Mouse (Mus musculus) intestine, embryonic 14.5 days (tissue): ENCODE data around the gene Adamts7. TPM values are rescaled to one million over a fixed set of nuclear protein-coding genes. Genes with fewer than 3 reads are reported as not detected.

Experiments used
- ATAC-seq: fragments of 200-750 bp; cut with Nextera tagmentation; replicated peaks from 2 replicates; pipeline ENCODE4 v1.8.0; 2017; ENCODE audit warnings: low read depth, moderate number of reproducible peaks, moderate TSS enrichment, moderate library complexity; ENCODE audit not compliant: low FRiP score, low TSS enrichment
- DNase-seq: peaks from one replicate; pipeline ENCODE4 v3.0.0-alpha.2; 2018; ENCODE audit warnings: low spot score
- H3K27ac ChIP-seq: fragments of 300-500 bp; sonication (generic); 2 replicates; pipeline ENCODE4 v1.5.1; 2014; ENCODE audit warnings: low read depth, mild to moderate bottlenecking, control low read depth
- H3K27me3 ChIP-seq: fragments of 300-500 bp; sonication (generic); replicated peaks from 2 replicates; pipeline ENCODE4 v1.6.1; 2014; ENCODE audit warnings: low read length, control low read depth; ENCODE audit not compliant: control insufficient read depth, insufficient read depth
- H3K36me3 ChIP-seq: fragments of 300-500 bp; sonication (generic); 2 replicates; pipeline ENCODE4 v1.6.1; 2014; ENCODE audit warnings: low read length, control low read depth; ENCODE audit not compliant: control insufficient read depth, insufficient read depth
- H3K4me1 ChIP-seq: fragments of 300-500 bp; sonication (generic); replicated peaks from 2 replicates; pipeline ENCODE4 v1.6.1; 2014; ENCODE audit warnings: low read length, control low read depth, mixed read lengths; ENCODE audit not compliant: control insufficient read depth, insufficient read depth
- H3K4me2 ChIP-seq: fragments of 300-500 bp; sonication (generic); 2 replicates; pipeline ENCODE4 v1.6.1; 2014; ENCODE audit warnings: low read length
- H3K4me3 ChIP-seq: fragments of 300-500 bp; sonication (generic); 2 replicates; pipeline ENCODE4 v1.5.1; 2014; ENCODE audit warnings: low read depth, low read length, control low read depth, mixed read lengths
- H3K9ac ChIP-seq: fragments of 300-500 bp; sonication (generic); 2 replicates; pipeline ENCODE4 v1.6.1; 2014; ENCODE audit warnings: mild to moderate bottlenecking, low read length
- H3K9me3 ChIP-seq: fragments of 300-500 bp; sonication (generic); 2 replicates; pipeline ENCODE4 v1.6.1; 2016; ENCODE audit warnings: low read length, control low read depth; ENCODE audit not compliant: control insufficient read depth
- WGBS: fragments of 180-500 bp; shearing (Covaris S2); extraction: QIAGEN DNeasy Blood & Tissue Kit; methylation state at CpG from one replicate; pipeline ENCODE4 v1.1.7; 2014; 5-methylcytosine and 5-hydroxymethylcytosine counted together
- polyA plus RNA-seq: library from polyadenylated mRNA; unstranded; fragments of >200 nt; fragmentation: Nextera tagmentation; extraction: Ambion mirVana; gene quantifications from 2 replicates; pipeline ENCODE4 v1.2.1, GENCODE M21; 2014

Adamts7 gene
- polyA plus RNA-seq, 1 experiment from 2014 or later = 18.7 TPM

- no peak for DNase-seq
- no peak for ATAC-seq
- H3K9ac ChIP-seq = no peak overlapping the region
- no peak overlapping the region for H3K4me2 ChIP-seq
- no peak overlapping the region for H3K27ac ChIP-seq
- no peaks in the 10 kb centered on the region for H3K9me3 ChIP-seq
- WGBS = 77% methylated on average over 6 of the region's 6 CpGs
- no peaks in the 10 kb centered on the region for H3K4me1 ChIP-seq
- H3K36me3 ChIP-seq = peaks cover 58% of the 10 kb centered on the region
- no peak overlapping the region for H3K4me3 ChIP-seq
- H3K27me3 ChIP-seq = no peaks in the 10 kb centered on the region
Observed at GRCm38 (mm10) chr9:90208655-90209054, 45.8 kb downstream of the Adamts7 start.

GRCm38 (mm10) chr9:90213127-90213526, 50.3 kb downstream of the Adamts7 start:
- DNase-seq (no peak), ATAC-seq (no peak)
- H3K4me2 ChIP-seq = no peak overlapping the region
- H3K36me3 ChIP-seq = peaks cover 60% of the 10 kb centered on the region
- no peak overlapping the region for H3K27ac ChIP-seq
- no peak overlapping the region for H3K9ac ChIP-seq
- no peaks in the 10 kb centered on the region for H3K27me3 ChIP-seq
- H3K4me1 ChIP-seq = no peaks in the 10 kb centered on the region
- 84% methylated on average over 3 of the region's 3 CpGs for WGBS
- no peaks in the 10 kb centered on the region for H3K9me3 ChIP-seq
- H3K4me3 ChIP-seq = no peak overlapping the region

DNA sequence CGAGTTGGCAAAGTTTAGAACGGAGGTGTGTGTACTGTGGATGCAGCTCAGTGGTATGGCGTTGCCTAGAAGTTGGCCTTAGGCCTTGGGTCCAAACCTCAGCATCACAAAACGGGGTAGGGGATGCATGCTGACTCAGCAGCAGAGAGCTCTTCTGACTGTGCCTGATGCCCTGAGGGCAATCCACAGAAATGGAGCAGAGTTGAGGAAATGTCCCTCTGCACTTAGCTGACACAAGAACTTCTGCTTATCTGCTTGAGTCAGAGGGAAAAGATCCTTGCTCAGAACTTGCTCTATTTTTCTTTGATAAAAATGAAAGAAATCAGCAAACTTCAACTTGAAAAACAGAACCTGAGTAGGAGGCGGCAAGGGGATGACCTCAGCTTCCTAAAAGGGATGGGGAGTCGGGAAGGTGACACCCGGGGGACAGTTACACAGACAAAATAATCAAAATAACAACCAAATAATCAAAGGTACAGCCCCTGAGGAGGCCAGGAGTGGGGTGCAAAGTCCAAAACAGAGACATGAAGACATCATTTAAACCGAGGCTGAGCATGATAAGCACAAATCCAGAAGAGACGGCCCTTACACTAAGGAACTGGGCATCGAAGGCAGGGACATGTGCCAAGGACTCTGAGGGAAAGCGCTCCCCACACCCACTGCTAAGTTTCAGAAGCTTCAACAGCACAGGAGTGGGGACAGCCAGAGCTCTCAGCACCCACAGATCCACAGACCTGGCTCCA, 53.6 kb downstream of the Adamts7 start:
- H3K27ac ChIP-seq = no peak overlapping the region
- H3K4me3 ChIP-seq = no peak overlapping the region
- DNase-seq (no peak), ATAC-seq (no peak)
- WGBS = 80% methylated on average over 11 of the region's 11 CpGs
- H3K36me3 ChIP-seq = peaks cover 72% of the 10 kb centered on the region
- no peak overlapping the region for H3K4me2 ChIP-seq
- no peaks in the 10 kb centered on the region for H3K4me1 ChIP-seq
- H3K9ac ChIP-seq = no peak overlapping the region
- H3K9me3 ChIP-seq = no peaks in the 10 kb centered on the region
- H3K27me3 ChIP-seq = no peaks in the 10 kb centered on the region

DNA sequence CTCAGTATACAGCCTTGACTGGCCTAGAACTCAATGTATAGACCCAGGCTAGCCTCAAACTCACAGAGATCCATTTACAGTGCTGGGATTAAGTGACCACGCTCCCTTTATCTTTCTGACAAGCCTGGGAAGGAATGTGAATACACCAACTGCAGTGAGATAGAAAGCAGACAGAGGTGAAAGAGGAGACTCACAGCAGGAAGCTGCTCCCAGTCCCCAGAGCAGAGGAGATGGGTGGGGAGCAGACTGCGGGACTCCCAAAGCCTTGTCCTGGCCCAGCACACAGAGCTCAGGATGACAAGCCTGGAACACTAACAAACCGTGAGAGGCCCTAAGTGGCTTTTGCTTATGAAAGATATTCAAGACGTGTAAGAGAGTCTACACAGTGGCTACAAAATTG, 54.6 kb downstream of the Adamts7 start:
- H3K27ac ChIP-seq = no peak overlapping the region
- peaks cover 81% of the 10 kb centered on the region for H3K36me3 ChIP-seq
- no peak for ATAC-seq
- no peak overlapping the region for H3K4me2 ChIP-seq
- H3K27me3 ChIP-seq = no peaks in the 10 kb centered on the region
- H3K9me3 ChIP-seq = no peaks in the 10 kb centered on the region
- DNase-seq = no peak
- H3K4me3 ChIP-seq = no peak overlapping the region
- WGBS = 52% methylated on average over 4 of the region's 4 CpGs
- no peak overlapping the region for H3K9ac ChIP-seq
- H3K4me1 ChIP-seq = no peaks in the 10 kb centered on the region

DNA sequence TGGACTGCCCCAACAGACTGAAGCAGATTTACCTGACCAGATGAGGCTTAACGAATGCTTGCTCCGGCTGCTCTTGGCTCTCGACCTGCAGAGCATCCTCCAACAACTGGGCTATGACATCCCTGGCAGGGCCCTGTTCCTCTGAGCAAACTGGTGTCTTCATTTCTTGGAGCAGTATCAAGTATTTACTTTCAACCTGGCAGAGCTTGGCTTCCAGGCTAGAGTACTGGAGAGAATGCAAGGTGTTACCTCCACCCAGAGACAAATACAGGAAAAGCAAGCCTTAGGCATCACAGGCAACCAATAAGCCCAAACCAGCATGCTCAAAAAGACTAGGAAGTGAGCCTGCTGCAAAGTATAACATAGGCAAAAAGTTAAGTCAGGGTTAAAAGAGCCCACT, 59.4 kb downstream of the Adamts7 start:
- ATAC-seq (no peak), DNase-seq (no peak)
- H3K9ac ChIP-seq = no peak overlapping the region
- 95% methylated on average over 3 of the region's 3 CpGs for WGBS
- no peaks in the 10 kb centered on the region for H3K4me1 ChIP-seq
- H3K9me3 ChIP-seq = no peaks in the 10 kb centered on the region
- H3K4me2 ChIP-seq = no peak overlapping the region
- peaks cover 78% of the 10 kb centered on the region for H3K36me3 ChIP-seq
- no peak overlapping the region for H3K4me3 ChIP-seq
- H3K27ac ChIP-seq = no peak overlapping the region
- no peaks in the 10 kb centered on the region for H3K27me3 ChIP-seq

- Histone ChIP-seq H3K27ac (no peak overlapping the region), H3K9me3 (no peaks in the 10 kb centered on the region), H3K9ac (no peak overlapping the region), H3K36me3 (peaks cover 61% of the 10 kb centered on the region), H3K4me1 (no peaks in the 10 kb centered on the region), H3K4me3 (no peak overlapping the region), H3K27me3 (no peaks in the 10 kb centered on the region), H3K4me2 (no peak overlapping the region)
- ATAC-seq (no peak), DNase-seq (no peak)
- 82% methylated on average over 21 of the region's 21 CpGs for WGBS
Observed at GRCm38 (mm10) chr9:90226081-90226741, 63.3 kb downstream of the Adamts7 start.

- H3K9me3 ChIP-seq = no peaks in the 10 kb centered on the region
Observed at GRCm38 (mm10) chr9:90226742-90227096, 63.9 kb downstream of the Adamts7 start.

GRCm38 (mm10) chr9:90227171-90227570, 64.3 kb downstream of the Adamts7 start:
- Histone ChIP-seq H3K27me3 (no peaks in the 10 kb centered on the region), H3K4me1 (no peaks in the 10 kb centered on the region), H3K36me3 (peaks cover 56% of the 10 kb centered on the region), H3K4me2 (no peak overlapping the region), H3K4me3 (no peak overlapping the region), H3K27ac (no peak overlapping the region), H3K9me3 (no peaks in the 10 kb centered on the region), H3K9ac (no peak overlapping the region)
- no peak for DNase-seq
- no peak; the same call in 1 of the 2 replicates for ATAC-seq
- WGBS = 77% methylated on average over 12 of the region's 12 CpGs

More at GRCm38 (mm10) chr9:90226742-90227096, 63.9 kb downstream of the Adamts7 start:
- H3K4me1 ChIP-seq = no peaks in the 10 kb centered on the region
- WGBS = 84% methylated on average over 2 of the region's 2 CpGs
- DNase-seq (no peak), ATAC-seq (no peak)
- H3K4me3 ChIP-seq = no peak overlapping the region
- no peak overlapping the region for H3K9ac ChIP-seq
- H3K4me2 ChIP-seq = no peak overlapping the region
- no peaks in the 10 kb centered on the region for H3K27me3 ChIP-seq
- H3K36me3 ChIP-seq = peaks cover 60% of the 10 kb centered on the region
- no peak overlapping the region for H3K27ac ChIP-seq
